8 mouse cellular contexts compared by ENCODE assay signal in the genomic region with DNA sequence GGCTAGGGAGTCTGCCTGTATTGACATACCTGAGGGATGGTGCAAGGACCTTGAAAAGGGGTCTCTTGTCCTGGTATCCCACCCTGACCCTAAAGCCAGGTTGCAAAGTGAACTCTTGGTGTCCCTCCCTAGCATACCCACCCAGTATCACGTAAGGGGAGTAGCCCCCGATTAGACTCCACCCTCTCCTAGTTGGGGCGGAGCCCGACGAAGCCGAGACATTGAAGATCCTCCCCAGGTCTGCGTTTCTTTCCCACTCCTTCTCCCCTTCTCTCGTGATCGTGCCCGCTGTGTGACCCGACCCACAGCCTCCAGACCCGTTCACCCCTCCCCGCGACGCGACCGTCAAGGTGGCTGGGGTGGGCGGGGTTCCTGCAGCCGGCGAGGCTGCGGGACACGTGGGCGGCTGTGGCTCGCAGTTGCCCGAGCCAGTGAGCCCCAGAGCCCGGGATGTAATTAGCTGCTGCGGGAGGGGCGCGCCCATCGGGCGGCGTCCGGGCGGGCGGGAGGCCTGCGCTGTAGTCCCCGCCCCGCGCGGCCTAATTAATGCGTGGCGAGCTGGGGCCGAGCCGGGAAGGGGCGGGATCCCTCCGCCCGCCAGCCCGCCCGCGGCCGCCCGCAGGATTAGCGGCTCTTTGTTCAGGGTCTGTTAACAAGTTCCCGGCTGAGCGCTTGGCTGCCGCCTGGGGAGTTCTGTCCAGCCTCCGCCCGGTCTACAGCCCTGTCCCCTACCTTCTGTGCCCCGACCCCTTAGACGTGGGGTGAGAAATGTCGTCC. TPM values are rescaled to one million over a fixed set of nuclear protein-coding genes. Genes with fewer than 3 reads are reported as not detected.
DNase-seq lines count a peak whose midpoint lies in the region; ATAC-seq lines count a peak whose summit lies in the region.

No protein-coding gene starts in this region.

- peak overlapping the region; percentile 66 for H3K4me3 ChIP-seq in embryonic facial prominence, embryonic 10.5 days
- peak overlapping the region; percentile 40 for H3K4me3 ChIP-seq in limb, embryonic 11.5 days (ENCODE audit: low read depth, low read length)

- peak overlapping the region; percentile 65 for H3K4me2 ChIP-seq in limb, embryonic 11.5 days (ENCODE audit: low read depth, severe bottlenecking)

- under 1% methylated on average over 61 of the region's 61 CpGs for WGBS in embryonic facial prominence, embryonic 10.5 days
- under 1% methylated on average over 55 of the region's 61 CpGs for whole genome bisulfite sequencing in limb, embryonic 11.5 days

- H3K4me1 ChIP-seq in embryonic facial prominence, embryonic 10.5 days: peaks cover 58% of the 10 kb centered on the region
- H3K4me1 ChIP-seq in limb, embryonic 11.5 days (ENCODE audit: control insufficient read depth, insufficient read depth, low read length): no peaks in the 10 kb centered on the region; the same call in 1 of the 2 replicates

- H3K27me3 ChIP-seq in embryonic facial prominence, embryonic 10.5 days (replicated peaks; ENCODE audit: low read depth, poor library complexity, severe bottlenecking): peaks cover 99% of the 10 kb centered on the region
- H3K27me3 ChIP-seq in limb, embryonic 11.5 days (ENCODE audit: control insufficient read depth, insufficient read depth, low read length): peaks cover 34% of the 10 kb centered on the region

- H3K36me3 ChIP-seq in embryonic facial prominence, embryonic 10.5 days (replicated peaks): no peaks in the 10 kb centered on the region
- no peaks in the 10 kb centered on the region for H3K36me3 ChIP-seq in limb, embryonic 11.5 days (ENCODE audit: control insufficient read depth, insufficient read depth, low read length)

- peak overlapping the region; percentile 79 for H3K27ac ChIP-seq in embryonic facial prominence, embryonic 10.5 days (replicated peaks)
- no peak overlapping the region for H3K27ac ChIP-seq in limb, embryonic 11.5 days (replicated peaks; ENCODE audit: low read depth, low read length)

- H3K9ac ChIP-seq in limb, embryonic 11.5 days (ENCODE audit: low read length): peak overlapping the region; percentile 38

- intact Hi-C loops in heart, postnatal 10 days (cut with DNase I): no loop called here

- no peaks in the 10 kb centered on the region for H3K9me3 ChIP-seq in embryonic facial prominence, embryonic 10.5 days
- H3K9me3 ChIP-seq in limb, embryonic 11.5 days (ENCODE audit: control insufficient read depth, low read length): no peaks in the 10 kb centered on the region

- peak; percentile 36 for DNase-seq in urinary bladder, adult 2 months (ENCODE audit: low spot score)
- no peak for DNase-seq in urinary bladder, postnatal 4 days (ENCODE audit: low spot score in 2 of 2)
- DNase-seq in embryonic facial prominence, embryonic 10.5 days (ENCODE audit: low spot score): peak; percentile 83
- DNase-seq in heart, postnatal 10 days: peak; percentile 14 to 17
- peak; percentile 73 for DNase-seq in limb, embryonic 11.5 days (ENCODE audit: low spot score)
- DNase-seq in mesoderm, embryonic 11.5 days (ENCODE audit: low read depth, low spot score): peak; percentile 61
- peak; percentile 51 for DNase-seq in testis, postnatal 10 days (ENCODE audit: low spot score)
- no peak for DNase-seq in thymus, postnatal 0 days (ENCODE audit: low spot score)

- peak; percentile 61; the same call in 1 of the 2 replicates for ATAC-seq in limb, embryonic 11.5 days (ENCODE audit: insufficient number of reproducible peaks, low FRiP score, low TSS enrichment, low read depth)

RNA-seq across cellular contexts. Expression of a gene that starts 6.7 kb away (rescaled TPM):
- polyA plus RNA-seq in urinary bladder, adult 2 months (2012; rRNA removed): 26.9 and 39.1 TPM in 2 replicates
- 2.1 and 2.2 TPM in 2 replicates for polyA plus RNA-seq in embryonic facial prominence, embryonic 10.5 days (2016; fragmentation: Nextera tagmentation; extraction: Ambion mirVana)
- total RNA-seq in heart, postnatal 10 days (2021): 1 to 10 TPM; 1.0 to 1.6 TPM
- polyA plus RNA-seq in limb, embryonic 11.5 days (2014; fragmentation: Nextera tagmentation; extraction: Ambion mirVana): 0.71 and 0.79 TPM in 2 replicates
- 0.75 and 1.2 TPM in 2 replicates for polyA plus RNA-seq in thymus, postnatal 0 days (2015; fragmentation: Nextera tagmentation; extraction: Ambion mirVana)

Comparison
In these comparisons a context has a peak if more than half of its experiments do, and no peak if none do; other contexts are left out.
1. DNase-seq: peak in urinary bladder, adult 2 months (single experiment), embryonic facial prominence, embryonic 10.5 days (single experiment), heart, postnatal 10 days (2 of 2), limb, embryonic 11.5 days (single experiment), mesoderm, embryonic 11.5 days (single experiment) and testis, postnatal 10 days (single experiment); none in urinary bladder, postnatal 4 days (0 of 2) and thymus, postnatal 0 days (single experiment).